Mouse (Mus musculus) small intestine, adult 2 months (tissue): ENCODE data around the gene Spred2.

Experiments used
- CTCF ChIP-seq: fragments of 200-500 bp; IDR thresholded peaks from 2 replicates; pipeline ENCODE4 v1.5.1; 2012; ENCODE audit warnings: low read depth, mild to moderate bottlenecking, control low read depth, inconsistent platforms, low read length, moderate library complexity, mixed read lengths; ENCODE audit not compliant: insufficient replicate concordance, insufficient read length; ENCODE audit errors: extremely low read depth
- POLR2A ChIP-seq: fragments of 200-500 bp; IDR thresholded peaks from 2 replicates; pipeline ENCODE4 v1.6.1; 2012; ENCODE audit warnings: low read depth, mild to moderate bottlenecking, control low read depth, inconsistent platforms, low read length, moderate library complexity

DNA sequence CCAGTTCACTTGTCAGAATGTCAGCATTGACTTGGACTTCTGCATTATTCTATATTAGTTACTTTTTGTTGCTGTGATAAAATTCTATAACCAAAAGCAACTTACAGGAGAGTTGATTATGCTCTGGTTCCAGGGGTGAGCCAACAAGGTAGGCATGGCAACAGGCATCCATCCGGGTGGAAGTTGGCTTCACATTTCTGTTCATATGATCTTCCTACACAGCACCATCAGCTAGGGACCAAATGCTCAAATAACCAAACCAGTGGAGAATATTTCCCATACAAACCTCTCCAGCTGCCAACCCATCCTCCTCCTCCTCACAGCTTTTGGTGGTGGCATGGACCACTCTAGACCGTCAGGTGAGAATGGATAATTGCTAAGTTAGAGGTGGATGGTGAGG lies 51.9 kb downstream of the Spred2 start:
- TF ChIP-seq CTCF (no peak), POLR2A (no peak)
